Mouse (Mus musculus): ENCODE results near the gene Ank3.

Ank3 gene

GRCm38 (mm10) chr10:69829236-69829635 is 430.7 kb downstream of the Ank3 start:
- DNase-seq (ENCODE audit: low read depth, low spot score), result no peak

- DNase-seq (ENCODE audit: low read depth, low spot score), result no peak
Measured at GRCm38 (mm10) chr10:69831568-69831967, 433.0 kb downstream of the Ank3 start.

GRCm38 (mm10) chr10:69832241-69832640 is 433.7 kb downstream of the Ank3 start:
- no peak for DNase-seq (ENCODE audit: low read depth, low spot score)

- DNase-seq (ENCODE audit: low read depth, low spot score), result no peak
Measured at GRCm38 (mm10) chr10:69832822-69833221, 434.2 kb downstream of the Ank3 start.

- no peak for DNase-seq (ENCODE audit: low read depth, low spot score)
Measured at GRCm38 (mm10) chr10:69834700-69835099, 436.1 kb downstream of the Ank3 start.

- peak; percentile 66 for DNase-seq (ENCODE audit: low read depth, low spot score)
Measured at GRCm38 (mm10) chr10:69845749-69846148, 447.2 kb downstream of the Ank3 start.

- DNase-seq (ENCODE audit: low read depth, low spot score), result no peak
Measured at GRCm38 (mm10) chr10:69852366-69853091, 454.0 kb downstream of the Ank3 start.

GRCm38 (mm10) chr10:69854587-69855185 is 456.1 kb downstream of the Ank3 start:
- DNase-seq (ENCODE audit: low read depth, low spot score), result peak; percentile 78

GRCm38 (mm10) chr10:69858011-69858410 is 459.4 kb downstream of the Ank3 start:
- DNase-seq (ENCODE audit: low read depth, low spot score), result no peak

GRCm38 (mm10) chr10:69858897-69859605 is 460.5 kb downstream of the Ank3 start:
- peak; percentile 70 for DNase-seq (ENCODE audit: low read depth, low spot score)

GRCm38 (mm10) chr10:69859848-69860479 is 461.4 kb downstream of the Ank3 start:
- DNase-seq (ENCODE audit: low read depth, low spot score), result no peak

GRCm38 (mm10) chr10:69862829-69863228 is 464.3 kb downstream of the Ank3 start:
- DNase-seq (ENCODE audit: low read depth, low spot score), result no peak

GRCm38 (mm10) chr10:69870348-69870747 is 471.8 kb downstream of the Ank3 start:
- DNase-seq (ENCODE audit: low read depth, low spot score), result peak; percentile 57

- DNase-seq (ENCODE audit: low read depth, low spot score), result no peak
Measured at GRCm38 (mm10) chr10:69870947-69871346, 472.4 kb downstream of the Ank3 start.

- DNase-seq (ENCODE audit: low read depth, low spot score), result peak; percentile 28
Measured at GRCm38 (mm10) chr10:69872182-69872741, 473.7 kb downstream of the Ank3 start.

- no peak for DNase-seq (ENCODE audit: low read depth, low spot score)
Measured at GRCm38 (mm10) chr10:69872892-69873291, 474.3 kb downstream of the Ank3 start.

- peak; percentile 22 for DNase-seq (ENCODE audit: low read depth, low spot score)
Measured at GRCm38 (mm10) chr10:69874806-69875205, 476.2 kb downstream of the Ank3 start.

- DNase-seq (ENCODE audit: low read depth, low spot score), result no peak
Measured at GRCm38 (mm10) chr10:69883935-69884680, 485.5 kb downstream of the Ank3 start.

- DNase-seq (ENCODE audit: low read depth, low spot score), result peak; percentile 50
Measured at GRCm38 (mm10) chr10:69888399-69888798, 489.8 kb downstream of the Ank3 start.

- no peak for DNase-seq (ENCODE audit: low read depth, low spot score)
Measured at GRCm38 (mm10) chr10:69889779-69890178, 491.2 kb downstream of the Ank3 start.

- no peak for DNase-seq (ENCODE audit: low read depth, low spot score)
Measured at GRCm38 (mm10) chr10:69890389-69890985, 491.9 kb downstream of the Ank3 start.

Data from telencephalon, adult 2 months (tissue).